Mouse (Mus musculus): ENCODE measurements around the gene Slc35c2.

GRCm38 (mm10) chr2:165283644-165284043 is 4.0 kb downstream of the Slc35c2 start:
- TF ChIP-seq CTCF (IDR thresholded peaks at IDR 0.05; ENCODE audit: extremely low read depth, insufficient read length, insufficient replicate concordance, low read depth, low read length) (no peak), POLR2A (IDR thresholded peaks at IDR 0.05; ENCODE audit: low read depth, low read length) (no peak)
